Mouse (Mus musculus): ENCODE measurements at regions not wholly inside any gene's neighbourhood (a gene's known extent, or its start where the extent isn't known, plus 50 kb on each side); places are given as distances from the start of the nearest gene placed in this dataset.

- no peak for DNase-seq (ENCODE audit: low spot score in 2 of 2)
Measured at GRCm38 (mm10) chr8:115929472-115930210, 222.0 kb upstream of the Maf start.

GRCm38 (mm10) chr8:115921889-115922288, 214.3 kb upstream of the Maf start:
- DNase-seq (ENCODE audit: low spot score in 2 of 2) = no peak

GRCm38 (mm10) chr8:115906650-115907049, 199.1 kb upstream of the Maf start:
- no peak for DNase-seq (ENCODE audit: low spot score in 2 of 2)

- no peak for DNase-seq (ENCODE audit: low spot score in 2 of 2)
Measured at GRCm38 (mm10) chr8:115903853-115904420, 196.3 kb upstream of the Maf start.

- DNase-seq (ENCODE audit: low spot score in 2 of 2) = no peak
Measured at GRCm38 (mm10) chr8:115897521-115898178, 190.1 kb upstream of the Maf start.

GRCm38 (mm10) chr8:115897086-115897485, 189.5 kb upstream of the Maf start:
- DNase-seq (ENCODE audit: low spot score in 2 of 2) = no peak

- DNase-seq (ENCODE audit: low spot score in 2 of 2) = no peak
Measured at GRCm38 (mm10) chr8:115896066-115896465, 188.5 kb upstream of the Maf start.

- no peak for DNase-seq (ENCODE audit: low spot score in 2 of 2)
Measured at GRCm38 (mm10) chr8:115888278-115888677, 180.7 kb upstream of the Maf start.

GRCm38 (mm10) chr8:115885121-115885743, 177.6 kb upstream of the Maf start:
- no peak for DNase-seq (ENCODE audit: low spot score in 2 of 2)

GRCm38 (mm10) chr8:115883808-115884207, 176.2 kb upstream of the Maf start:
- DNase-seq (ENCODE audit: low spot score in 2 of 2) = no peak

GRCm38 (mm10) chr8:115881881-115882280, 174.3 kb upstream of the Maf start:
- no peak for DNase-seq (ENCODE audit: low spot score in 2 of 2)

GRCm38 (mm10) chr8:115874789-115875188, 167.2 kb upstream of the Maf start:
- no peak for DNase-seq (ENCODE audit: low spot score in 2 of 2)

- no peak for DNase-seq (ENCODE audit: low spot score in 2 of 2)
Measured at GRCm38 (mm10) chr8:115871381-115871780, 163.8 kb upstream of the Maf start.

GRCm38 (mm10) chr8:115861381-115861780, 153.8 kb upstream of the Maf start:
- DNase-seq (ENCODE audit: low spot score in 2 of 2) = no peak

- DNase-seq (ENCODE audit: low spot score in 2 of 2) = no peak
Measured at GRCm38 (mm10) chr8:115859406-115859805, 151.8 kb upstream of the Maf start.

- DNase-seq (ENCODE audit: low spot score in 2 of 2) = no peak
Measured at GRCm38 (mm10) chr8:115856816-115857215, 149.2 kb upstream of the Maf start.

- DNase-seq (ENCODE audit: low spot score in 2 of 2) = no peak
Measured at GRCm38 (mm10) chr8:115855934-115856629, 148.5 kb upstream of the Maf start.

GRCm38 (mm10) chr8:115854209-115854900, 146.8 kb upstream of the Maf start:
- no peak for DNase-seq (ENCODE audit: low spot score in 2 of 2)

- DNase-seq (ENCODE audit: low spot score in 2 of 2) = no peak
Measured at GRCm38 (mm10) chr8:115850552-115850951, 143.0 kb upstream of the Maf start.

GRCm38 (mm10) chr8:115833391-115833790, 125.8 kb upstream of the Maf start:
- DNase-seq (ENCODE audit: low spot score in 2 of 2) = no peak

- DNase-seq (ENCODE audit: low spot score in 2 of 2) = no peak
Measured at GRCm38 (mm10) chr8:115831675-115832074, 124.1 kb upstream of the Maf start.
